Mouse (Mus musculus) activated CD4-positive, CD25-positive, alpha-beta regulatory T cell, adult 4 months (primary cell): ENCODE measurements at regions not wholly inside any gene's neighbourhood (a gene's known extent, or its start where the extent isn't known, plus 50 kb on each side); places are given as distances from the start of the nearest gene placed in this dataset.

ENCODE experiments used
- ATAC-seq: one replicate; pipeline ENCODE4 v1.8.0; 2017

DNA sequence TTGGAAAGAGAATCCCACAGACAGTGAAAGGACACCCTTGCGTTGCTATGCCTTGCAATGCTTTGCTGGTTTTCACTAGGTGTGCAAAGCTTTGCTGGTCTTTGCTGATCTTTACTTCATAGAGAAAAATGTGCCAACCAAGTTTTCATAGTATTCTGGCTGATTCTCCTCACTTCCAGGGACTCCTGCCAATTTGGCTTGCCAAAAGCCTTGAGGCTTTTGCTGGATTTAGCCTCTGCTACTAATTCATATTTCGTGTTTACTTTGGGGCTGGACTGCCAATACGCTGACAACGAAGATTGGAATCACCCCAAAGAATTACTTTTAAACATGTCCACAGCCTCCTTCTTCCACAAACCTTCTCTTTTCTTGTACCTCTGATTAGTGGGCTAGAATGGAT is 162.2 kb upstream of the Ednrb start:
- no peak for ATAC-seq

DNA sequence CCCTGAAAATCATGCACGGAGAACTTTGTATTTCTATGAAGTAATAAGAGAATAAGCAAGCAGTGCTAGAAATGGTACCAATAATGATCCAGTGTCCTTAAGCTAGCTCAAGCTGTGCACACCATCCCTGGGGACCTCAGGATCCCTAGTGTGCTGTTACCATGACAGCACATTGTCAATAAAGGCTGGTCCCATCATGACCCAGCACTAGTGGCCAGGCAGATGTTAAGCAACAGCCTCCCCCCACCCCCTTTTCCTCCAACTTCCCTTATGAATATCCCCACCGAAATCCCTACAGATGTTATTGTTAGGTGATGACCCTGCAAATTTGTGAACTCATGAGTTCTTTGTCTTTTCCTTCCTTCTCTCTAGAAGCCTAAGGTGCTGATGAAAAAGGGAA is 160.9 kb upstream of the Ednrb start:
- ATAC-seq: no peak

DNA sequence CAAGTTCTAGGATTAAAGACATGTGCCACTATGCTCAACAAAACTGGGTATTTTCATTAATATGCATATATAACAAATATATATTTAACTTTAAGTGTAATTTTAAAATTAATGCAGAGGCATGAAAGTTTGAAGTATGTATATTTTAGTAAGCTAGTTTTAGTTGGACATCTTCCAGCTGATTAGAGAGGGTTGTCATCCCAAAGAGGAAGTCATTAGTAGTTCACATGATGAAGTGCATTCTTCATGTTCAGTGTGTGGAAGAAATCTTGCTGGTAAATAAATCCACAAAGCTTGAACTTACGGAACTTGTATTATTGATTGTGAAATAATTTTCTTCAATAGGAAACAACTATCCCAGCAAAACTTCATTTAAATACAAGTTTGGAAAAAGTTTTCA is 158.2 kb upstream of the Ednrb start:
- ATAC-seq: no peak

DNA sequence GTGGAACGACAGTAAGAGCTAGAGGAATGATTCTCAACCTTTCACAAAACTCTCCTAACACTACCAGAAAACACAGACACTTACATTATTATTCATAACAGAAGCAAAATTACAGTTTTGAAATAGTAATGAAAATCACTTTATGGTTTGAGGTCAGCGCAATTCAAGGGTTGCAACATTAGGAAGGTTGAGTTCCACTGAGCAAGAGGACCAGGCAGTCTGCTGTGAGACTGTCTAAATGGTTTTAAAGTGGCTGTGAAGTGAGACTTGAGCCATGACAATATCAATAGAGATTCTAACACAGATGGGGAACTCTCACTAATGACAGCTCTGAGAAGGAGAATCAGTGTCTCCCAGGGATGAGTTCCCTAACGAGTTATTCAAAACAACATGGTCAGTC is 146.2 kb upstream of the Ednrb start:
- no peak for ATAC-seq

DNA sequence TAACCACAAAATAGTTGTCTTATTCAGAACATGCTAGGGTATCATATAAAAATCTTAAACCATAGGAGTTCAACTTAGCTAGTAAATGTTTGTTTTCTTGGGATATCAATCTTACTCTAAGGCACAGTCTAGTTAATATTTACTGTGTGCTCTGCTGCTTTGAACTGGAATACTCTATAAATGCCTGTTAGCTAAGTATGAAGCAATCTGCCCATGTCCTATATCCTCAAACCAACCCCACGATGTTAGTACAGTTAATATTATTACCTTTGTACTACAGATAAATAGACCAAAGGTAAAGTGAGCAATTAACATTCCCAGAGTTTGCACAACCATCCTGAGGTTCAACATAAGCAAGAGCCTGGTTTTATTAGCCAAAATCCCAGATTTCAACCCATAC is 145.7 kb upstream of the Ednrb start:
- ATAC-seq: no peak

DNA sequence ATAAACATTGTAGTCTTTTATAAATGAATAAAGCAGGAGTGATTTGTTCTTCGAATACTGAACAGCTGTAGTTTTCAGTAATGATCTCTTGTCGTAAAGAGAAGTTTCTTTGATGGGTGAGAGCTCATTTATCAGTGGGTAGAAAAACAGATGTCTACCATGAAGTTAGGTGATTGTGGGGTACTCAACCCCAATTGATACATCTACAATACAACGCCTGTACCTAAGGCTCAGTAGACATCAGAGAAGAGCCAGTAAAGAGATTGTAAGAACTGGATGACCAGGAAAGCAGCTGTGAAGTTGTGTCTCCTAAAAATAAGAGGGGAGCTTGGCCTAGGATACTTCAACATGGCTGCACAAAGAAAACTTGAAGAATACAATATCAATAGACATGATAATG is 143.1 kb upstream of the Ednrb start:
- ATAC-seq: no peak

DNA sequence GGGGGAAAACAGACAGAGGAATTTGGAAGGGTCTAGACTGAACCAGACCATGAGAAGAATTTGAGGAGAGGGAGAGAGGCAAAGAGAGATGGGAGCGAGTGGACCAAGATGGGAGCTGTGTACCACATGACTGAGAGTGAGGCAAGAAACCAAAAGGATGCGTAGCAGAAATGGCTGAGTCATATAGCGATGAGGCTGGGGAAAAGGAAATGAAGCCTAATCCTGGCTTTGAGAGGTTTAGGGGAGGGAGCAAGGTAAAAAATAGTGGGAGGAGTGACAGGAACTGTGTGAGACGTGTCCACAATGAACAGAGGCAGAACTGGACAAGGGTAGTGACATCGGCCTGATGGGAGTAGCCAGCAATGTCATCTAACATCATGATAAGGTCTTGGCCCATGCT is 140.1 kb upstream of the Ednrb start:
- ATAC-seq: no peak

DNA sequence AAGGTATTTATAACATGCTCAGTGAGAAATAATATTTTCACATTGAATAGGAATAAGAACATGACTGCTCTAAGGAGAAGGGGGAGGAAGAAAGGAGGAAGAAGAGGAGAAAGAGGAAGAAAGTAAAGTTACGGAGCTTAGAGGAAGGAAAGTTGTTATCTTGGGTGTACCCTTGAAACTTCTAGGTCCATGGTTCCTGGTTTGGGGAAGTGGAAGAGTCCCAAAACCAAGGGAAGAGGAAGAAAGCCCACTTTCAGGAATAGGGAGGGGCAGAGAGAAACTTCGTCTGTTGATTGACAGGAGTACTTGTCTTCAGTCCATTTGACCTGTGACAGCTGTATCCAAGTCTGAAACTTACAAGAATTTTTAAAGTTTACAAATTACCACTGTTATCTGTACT is 134.6 kb upstream of the Ednrb start:
- ATAC-seq: no peak

DNA sequence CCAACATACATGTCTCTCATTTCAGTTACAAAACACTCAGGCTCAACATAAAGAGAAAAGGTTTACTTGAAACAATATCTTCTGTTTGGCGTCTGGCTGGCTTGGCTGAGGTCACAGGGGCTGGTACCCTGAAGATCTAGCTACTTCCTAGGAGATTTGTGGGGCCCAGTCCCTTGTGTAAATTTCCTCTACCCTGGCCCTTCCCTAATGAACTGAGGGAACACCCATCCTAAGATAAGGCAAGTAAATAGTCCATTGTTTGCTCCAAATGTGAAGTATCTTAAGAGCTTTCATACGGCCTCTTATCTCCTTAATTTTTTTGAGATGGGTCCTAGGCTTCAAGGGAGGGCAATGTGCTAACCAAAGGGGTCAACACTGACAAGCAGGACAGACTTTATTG is 133.6 kb upstream of the Ednrb start:
- no peak for ATAC-seq

DNA sequence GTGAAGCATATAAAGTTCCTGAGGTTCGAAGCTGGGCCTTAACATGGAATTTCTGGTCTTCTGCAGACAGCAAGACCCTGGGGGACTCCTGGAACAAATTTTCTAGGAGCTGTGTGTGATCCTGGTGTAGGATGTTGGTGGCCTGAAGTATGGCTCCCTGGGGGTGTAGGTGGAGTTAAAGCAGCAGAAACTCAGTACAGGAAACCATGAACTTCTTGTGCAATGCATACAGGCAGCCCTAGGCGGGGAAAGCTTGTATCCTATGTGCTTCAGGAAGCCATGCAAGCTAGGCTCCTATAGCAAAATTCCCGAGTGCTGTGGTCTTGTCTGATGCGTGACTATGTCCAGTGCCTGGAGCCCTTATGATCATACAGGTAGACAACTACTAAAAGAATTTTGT is 129.8 kb upstream of the Ednrb start:
- ATAC-seq: no peak

DNA sequence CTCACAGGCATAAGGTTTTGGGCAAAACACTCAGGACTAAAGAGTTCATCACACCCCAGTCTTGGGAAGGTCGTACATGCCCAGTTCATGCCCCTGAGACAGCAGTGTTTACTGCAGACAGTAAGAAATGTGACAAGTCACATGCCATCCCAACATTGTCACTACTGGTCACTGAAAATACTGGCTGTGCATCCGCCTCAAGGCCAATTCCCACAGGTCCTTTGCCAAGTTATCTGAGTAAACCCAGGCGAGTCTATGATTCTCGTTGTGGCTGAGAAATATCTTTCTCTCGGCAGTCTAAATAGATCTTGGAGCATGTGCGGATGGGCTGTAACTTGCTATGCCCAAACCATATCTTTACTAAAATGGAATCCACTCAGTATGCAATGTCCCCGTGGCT is 128.9 kb upstream of the Ednrb start:
- ATAC-seq: no peak

DNA sequence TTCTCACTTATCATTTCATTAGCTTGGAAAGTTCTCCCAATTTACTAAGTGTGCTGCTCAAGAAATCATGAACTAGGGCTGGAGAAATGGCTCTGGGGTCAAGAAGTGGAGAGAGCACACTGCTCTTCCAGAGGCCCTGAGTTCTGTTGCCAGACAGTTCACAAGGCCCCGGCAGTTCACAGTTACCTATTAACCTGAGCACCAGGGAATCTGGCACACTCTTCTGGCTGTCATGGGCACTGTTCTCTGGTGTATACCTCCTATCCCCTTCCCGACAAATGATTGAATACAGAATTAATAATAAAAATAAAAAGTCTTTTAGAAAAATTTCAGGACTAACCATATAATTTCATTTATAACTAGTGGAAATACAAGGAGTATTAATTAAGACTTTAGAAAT is 125.1 kb upstream of the Ednrb start:
- ATAC-seq: no peak

DNA sequence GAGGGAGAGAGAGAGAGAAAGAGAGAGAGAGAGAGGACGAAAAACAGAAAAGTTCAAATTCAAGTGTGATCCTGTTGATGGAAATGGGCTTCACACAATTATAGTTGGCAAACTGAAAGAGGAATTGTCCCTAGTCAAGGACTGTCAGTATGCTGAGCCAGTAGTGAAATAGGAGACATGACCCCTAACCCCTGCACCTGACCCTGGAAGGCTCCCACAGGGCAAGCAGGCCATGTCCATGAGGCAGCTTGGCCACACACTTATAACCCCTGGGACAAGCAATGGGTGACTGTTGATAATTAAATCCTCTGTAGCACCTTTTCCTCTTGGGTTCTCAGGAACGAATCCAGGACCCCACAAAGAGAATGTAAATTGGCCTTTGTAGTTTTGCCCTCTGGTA is 122.1 kb upstream of the Ednrb start:
- no peak for ATAC-seq

DNA sequence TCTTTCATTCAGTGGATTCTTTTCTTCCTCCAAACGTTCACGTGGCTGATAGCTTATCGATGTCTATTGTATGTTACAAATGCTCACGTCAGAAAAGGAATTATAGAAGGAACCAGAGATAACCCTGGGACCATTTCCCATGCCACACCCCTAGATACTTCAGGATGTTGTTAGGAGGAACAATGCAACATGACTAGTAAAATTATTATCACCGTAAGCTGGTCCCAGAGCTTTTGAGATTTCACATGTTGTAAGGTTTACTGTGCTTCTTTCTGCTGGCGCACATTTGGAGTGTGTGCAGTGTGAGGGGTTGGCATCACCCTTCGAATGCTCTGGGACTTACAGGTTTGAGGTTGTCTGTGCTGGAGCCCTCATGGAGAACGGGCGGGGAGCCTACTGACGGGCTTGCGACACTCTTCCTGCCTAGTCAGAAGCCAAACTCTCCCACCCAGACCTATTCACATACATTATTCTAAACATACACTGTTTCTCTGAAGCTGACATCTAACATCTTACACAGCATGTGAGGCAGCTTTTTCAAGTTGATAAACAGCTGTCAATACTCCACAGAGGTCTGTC is 118.2 kb upstream of the Ednrb start:
- no peak for ATAC-seq

DNA sequence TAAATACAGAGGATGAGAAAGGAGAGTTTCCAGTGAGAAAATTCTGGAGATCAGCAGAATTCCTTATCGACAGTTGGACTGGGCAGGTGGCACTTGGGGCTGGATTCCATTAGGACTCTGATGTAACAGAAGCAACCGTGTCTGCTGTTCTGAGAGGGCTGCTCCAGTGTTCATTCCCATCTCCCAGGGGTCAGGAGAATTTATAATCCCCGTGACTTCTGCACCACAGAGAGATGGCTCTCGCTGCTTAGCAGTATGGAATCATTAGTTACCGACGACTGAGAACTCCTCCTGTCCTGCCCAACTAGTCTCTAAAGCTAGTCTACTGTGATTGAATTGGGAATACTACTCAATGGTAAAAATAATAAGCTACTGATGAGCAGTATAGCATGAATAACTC is 107.7 kb upstream of the Ednrb start:
- no peak for ATAC-seq

DNA sequence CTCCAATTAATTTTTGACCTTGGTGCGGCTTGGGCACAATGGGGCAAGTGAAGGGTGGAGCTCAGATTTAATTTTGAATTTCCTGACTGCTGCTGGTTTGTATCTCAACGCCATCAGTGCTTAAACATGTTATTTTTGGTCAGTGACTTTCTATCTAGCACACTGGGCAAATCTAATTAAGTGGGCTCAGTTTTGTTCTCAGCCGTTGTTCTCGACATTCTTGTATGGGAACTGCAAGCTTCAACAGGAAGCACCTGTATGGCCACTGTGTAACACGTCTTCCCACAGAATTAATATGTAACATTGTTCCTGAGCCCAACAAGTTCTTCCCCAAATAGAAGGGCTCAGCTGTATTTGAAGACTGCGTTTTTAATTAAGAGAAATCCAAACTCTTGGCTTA is 105.7 kb upstream of the Ednrb start:
- no peak for ATAC-seq

DNA sequence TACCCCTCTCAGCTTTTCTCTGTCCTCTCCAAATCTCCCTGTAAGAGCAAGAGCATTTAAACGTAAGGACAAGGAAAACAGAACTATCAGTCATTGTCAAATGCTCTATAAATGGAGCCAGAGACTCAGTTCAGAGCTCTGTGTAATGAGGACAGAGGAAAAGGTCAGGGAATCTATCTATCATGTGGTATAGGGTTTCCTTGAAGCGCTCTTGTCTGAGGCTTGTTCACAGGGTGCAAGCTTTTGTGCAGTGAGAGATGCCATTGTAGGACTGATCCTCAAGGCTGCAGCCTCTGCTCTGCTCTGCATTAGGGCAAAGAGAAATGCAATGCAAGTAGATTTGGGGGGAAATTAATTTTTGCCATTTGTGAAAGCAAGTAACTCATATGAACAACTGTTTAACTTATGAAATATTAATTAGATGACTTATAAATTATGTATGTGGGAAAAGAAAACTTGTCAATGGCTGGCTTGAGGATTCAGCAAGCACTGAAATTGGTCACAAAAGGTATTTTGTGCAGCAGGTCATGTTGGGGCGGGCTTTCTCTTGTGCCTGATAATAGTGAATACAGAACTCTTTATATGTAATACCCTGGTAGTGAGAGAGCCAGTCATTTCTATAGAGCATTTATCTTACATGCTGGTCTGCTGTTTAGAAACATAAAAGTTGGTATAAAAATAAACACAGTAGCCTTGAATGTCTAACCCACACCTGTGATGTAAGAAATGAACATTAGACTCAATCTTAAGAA is 104.0 kb upstream of the Ednrb start:
- no peak for ATAC-seq

DNA sequence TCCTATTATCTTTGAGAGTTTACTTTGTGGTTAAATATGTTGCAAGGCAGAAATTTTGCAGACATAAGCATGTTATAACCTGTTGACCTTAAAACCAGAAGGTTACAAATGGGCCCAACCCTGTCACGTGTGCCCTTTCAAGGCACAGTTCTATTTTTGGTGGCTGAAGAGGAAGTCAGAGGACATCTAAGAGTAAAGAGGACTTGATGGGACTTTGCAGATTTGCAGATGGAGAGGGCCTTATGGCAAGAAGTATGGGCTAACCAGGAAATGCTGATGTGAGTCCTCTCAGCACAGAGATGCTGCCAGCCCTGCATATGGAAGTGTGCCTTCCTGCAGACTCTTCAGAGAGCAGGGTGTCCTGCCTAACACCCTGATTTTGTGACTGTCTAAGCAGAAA is 101.6 kb upstream of the Ednrb start:
- no peak for ATAC-seq

DNA sequence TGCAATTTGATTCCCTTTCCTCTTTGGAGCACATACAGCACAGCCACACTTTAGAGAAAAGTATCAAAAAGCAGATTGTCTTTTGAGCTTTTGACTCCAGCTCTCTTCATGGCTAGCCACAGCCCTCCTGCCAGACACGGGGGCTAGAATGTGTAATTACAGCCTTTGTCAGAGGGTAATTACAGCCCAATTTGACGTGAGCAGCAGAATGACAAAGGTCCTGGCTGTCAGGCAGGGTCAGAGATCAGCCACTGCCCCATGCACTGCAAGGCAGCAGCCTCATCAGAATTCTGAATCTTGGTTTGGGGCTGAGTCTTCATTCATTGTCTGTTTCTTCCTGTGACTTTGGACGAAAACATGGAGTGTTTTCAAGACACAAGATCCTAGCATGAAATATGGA is 95.7 kb upstream of the Ednrb start:
- ATAC-seq: no peak

DNA sequence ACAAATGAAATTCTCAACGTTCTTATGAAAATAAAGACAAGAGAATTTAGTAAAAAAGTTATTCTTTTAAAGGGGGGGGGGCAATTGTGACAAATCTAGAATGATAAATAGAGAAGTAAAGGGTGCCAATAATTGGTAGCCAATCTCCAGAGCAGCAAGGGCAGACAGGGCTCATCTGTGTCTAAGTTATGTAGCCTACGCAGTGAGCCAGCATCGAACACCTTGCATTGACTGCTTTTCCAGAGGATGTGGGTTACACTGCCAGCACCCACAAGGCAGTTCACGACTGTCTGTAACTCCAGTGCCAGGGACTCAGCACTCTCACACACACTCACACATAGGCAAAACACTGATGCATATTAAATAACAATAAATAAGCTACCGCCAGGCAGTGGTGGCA is 94.7 kb upstream of the Ednrb start:
- ATAC-seq: no peak

DNA sequence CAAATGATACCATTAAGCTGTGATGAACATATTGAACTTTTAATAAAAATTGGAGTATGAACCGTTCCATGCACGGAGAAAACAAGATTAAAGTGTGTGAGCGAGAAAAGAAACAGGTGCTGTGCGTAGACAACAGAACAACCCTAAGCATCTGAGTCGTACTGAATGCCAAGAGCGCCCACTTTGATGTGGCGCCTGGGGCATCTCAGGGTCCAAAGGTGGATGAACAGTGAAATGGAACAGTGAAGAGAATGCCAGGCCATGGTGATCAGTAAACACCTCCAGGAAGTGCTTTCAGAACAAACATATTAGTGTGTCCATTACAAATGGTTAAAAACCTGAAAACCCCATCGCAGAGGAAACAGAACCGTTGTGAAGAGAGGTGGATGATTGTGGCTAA is 94.0 kb upstream of the Ednrb start:
- no peak for ATAC-seq

DNA sequence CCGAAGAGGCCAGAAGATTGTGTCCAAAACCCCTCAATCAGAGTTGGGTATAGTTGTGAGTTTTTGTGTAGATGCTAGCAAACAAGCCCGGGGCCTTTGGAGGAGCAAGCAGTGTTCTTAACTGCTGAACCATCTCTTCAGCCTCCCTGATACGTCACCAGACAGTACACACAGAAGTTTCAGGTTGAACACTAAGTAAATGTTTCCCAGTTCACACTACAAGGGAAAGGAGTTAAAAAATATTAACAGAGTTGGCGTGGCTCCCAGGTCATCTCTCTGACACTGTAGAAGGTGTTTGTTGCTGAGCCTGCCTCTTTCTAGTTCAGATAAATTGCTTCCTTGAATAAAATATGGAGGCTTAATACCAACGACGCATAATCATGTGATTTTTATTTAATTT is 93.5 kb upstream of the Ednrb start:
- no peak for ATAC-seq

DNA sequence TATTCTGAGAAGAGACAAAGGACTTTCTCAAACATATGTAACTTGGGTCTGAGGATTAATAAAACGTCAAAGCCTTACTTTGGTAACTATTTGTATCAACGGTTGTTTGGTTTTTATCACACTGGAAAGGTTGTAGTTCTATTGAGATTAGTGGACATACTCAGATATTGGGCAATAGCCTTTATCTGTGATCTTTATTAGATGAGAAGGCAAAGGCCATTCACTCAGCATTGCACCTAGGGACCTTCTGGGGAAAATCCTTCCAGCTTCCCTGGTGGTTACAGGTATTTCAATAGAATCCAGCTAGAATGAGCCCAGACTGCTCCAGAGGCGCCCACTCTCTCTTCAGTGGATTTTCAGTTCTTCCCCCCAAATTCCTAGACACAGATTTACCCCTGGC is 89.6 kb upstream of the Ednrb start:
- ATAC-seq: no peak

DNA sequence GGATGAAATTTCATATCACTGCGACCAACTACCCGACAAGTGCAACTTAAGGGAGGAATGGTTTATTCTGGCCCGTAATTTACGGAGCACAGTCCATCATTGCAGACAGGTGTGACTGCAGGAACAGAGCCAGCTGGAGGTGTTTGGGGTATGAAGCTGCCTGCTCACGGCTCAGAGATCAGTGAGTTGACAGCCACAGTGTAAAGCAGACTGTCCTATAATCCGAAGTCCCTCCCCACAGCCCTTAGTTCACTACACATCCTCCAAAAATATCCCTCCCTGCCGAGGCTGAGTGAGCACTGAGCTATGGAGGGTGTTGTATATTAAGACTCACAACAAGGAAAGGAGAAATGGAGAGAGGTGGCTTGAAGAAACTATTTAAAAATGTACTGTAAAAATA is 88.0 kb upstream of the Ednrb start:
- ATAC-seq: no peak

DNA sequence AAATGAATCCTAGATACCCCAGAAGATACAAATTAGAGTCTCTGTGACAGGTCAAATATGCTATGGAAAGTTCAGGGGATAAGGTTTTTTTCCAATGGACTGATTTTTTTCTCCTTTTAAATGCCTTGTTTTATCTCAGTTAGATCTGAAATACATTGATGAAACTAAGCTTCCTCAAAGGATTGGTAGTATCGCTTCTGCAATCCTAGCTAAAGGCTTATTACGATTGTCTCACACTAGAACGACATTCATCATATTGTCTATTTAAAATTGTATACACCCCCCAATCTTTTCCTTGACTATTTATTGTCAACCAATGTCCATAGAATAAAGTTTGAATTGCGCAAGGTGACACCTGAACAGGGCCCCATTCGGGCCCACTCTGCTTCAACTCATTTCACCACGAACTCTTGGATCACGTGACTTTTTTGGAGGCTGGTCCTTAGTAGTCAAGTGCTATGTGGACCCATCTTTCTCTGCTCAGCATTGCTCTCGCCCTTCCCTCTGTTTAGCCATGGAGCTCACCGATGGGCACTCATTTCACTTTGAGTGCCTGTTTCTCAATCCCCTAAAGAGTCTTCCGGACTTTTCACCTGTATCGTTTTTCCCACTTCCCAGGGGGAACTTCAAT is 85.6 kb upstream of the Ednrb start:
- no peak for ATAC-seq
